Mouse (Mus musculus) sigmoid colon, adult 10 weeks (tissue): ENCODE measurements around the gene Pigh. TPM values are rescaled to one million over a fixed set of nuclear protein-coding genes. Genes with fewer than 3 reads are reported as not detected.

ENCODE experiments used
- polyA plus RNA-seq: library from polyadenylated mRNA; stranded (reverse); fragments of 350-450 nt; fragmentation: Illumina TruSeq; extraction: RNeasy Lipid Tissue Mini Kit (QIAGEN cat#74804); gene quantifications from one replicate; pipeline ENCODE4 v1.2.3, GENCODE M21; 2014; ENCODE audit warnings: low read depth, low replicate concordance

The Pigh gene
- polyA plus RNA-seq, result 35.0 TPM

DNA sequence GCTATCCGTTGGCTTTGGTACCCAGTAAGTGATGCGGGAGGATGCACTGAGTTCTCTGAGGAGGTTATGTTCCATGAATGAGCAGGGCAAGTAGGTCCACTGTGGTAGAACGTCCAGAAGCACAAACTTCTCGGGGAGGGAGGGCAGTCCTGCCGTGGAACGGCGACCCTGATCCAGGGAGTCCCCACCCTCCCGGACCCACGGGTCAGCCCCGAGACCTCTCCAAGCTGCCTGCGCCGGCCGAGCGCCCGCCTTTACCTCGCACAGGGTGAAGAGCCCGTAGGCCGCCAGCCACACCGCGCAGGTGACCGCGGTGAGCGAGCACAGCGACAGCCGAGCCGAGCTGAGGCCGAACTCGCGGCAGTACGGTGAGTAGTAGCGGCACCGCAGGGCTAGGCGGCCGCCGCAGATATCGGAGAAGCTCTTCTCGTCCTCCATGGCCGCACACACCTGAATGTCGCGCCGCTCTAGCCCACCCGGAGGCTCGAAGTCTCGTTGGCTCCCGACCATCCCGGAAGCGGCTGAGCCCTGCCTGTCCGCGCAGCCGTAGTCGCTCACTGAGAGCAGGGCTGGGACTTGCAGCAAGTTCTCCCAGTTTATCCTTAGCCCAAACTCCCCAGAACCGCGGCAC is at the start of gene Pigh:
TSS of gene Pigh (minus strand) at position 470 of the 631 bp plus-strand sequence.

DNA sequence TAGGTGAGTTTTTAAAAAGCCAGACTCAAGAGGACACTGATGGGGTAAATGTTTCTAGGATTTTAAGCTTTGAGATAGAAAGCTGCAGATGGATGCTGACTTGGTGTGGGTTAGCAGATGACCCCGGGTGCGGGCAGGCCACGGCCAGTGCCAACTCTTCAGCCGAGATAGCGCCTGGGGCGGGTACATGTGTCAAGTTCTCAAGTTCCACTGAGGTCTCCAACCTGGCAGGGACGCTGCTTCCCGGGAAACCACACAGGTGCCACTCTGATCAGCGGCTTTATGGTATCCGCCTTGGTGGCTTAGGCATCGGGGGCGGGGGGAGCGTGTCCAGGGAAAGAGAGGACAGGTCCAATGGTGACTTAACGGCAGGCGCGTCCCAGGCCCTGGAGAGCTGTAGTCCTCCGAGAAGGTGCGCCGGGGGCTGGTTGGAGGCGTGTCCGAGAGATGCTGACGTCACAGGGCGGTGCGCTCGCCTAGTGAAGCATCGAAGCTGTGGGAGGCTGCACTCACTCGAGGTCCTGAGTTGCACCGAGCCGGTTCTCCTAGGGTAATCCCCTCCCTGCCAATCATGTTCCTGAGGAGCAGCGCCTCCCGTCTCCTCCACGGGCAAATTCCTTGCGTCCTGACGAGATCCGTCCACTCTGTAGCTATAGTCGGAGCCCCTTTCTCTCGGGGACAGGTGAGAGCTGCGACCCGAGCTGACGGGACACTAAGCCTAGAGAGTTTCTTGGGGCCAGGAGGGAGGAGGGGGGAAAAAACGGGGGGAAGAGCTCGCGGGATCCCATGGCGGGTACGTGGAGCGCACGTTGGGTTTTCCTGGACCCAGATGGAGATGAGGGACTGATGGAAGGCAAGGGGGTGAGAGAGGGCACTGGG is 41.1 kb upstream of the Pigh start, which contains the start of gene Arg2:
TSS of gene Arg2 (plus strand) at position 479 of the 879 bp plus-strand sequence.

Other genes with a start within 250 kb of the Pigh start
- 93.1 TPM for gene Atp6v1d, start 228.0 kb downstream of the Pigh start, polyA plus RNA-seq
- 80.1 TPM for gene Eif2s1, start 227.8 kb downstream of the Pigh start, polyA plus RNA-seq
- 31.3 TPM for gene Plek2, start 182.7 kb downstream of the Pigh start, polyA plus RNA-seq
- gene Tmem229b, start 82.0 kb downstream of the Pigh start, polyA plus RNA-seq, result 2.8 TPM
- gene Plekhh1, start 60.5 kb downstream of the Pigh start, polyA plus RNA-seq, result 85.3 TPM
- gene Arg2, start 41.1 kb upstream of the Pigh start, polyA plus RNA-seq, result 6.5 TPM
- 119 TPM for gene Vti1b, start 83.0 kb upstream of the Pigh start, polyA plus RNA-seq
- 30.6 TPM for gene Rdh11, start 102.6 kb upstream of the Pigh start, polyA plus RNA-seq
- gene Rdh12, start 119.3 kb upstream of the Pigh start, polyA plus RNA-seq, result 0.98 TPM
- gene Zfyve26, start 206.7 kb upstream of the Pigh start, polyA plus RNA-seq, result 9.4 TPM
- gene Rad51b, start 207.6 kb upstream of the Pigh start, polyA plus RNA-seq, result 0.91 TPM